Mouse (Mus musculus) brain, embryonic 14.5 days (tissue): ENCODE results near the gene Tuft1.
"Not testable (repeated sequence)": the region's sequence is repeated elsewhere in the genome, so short reads cannot be mapped to it uniquely, and the experiment has no call there.

Experiments used
- CTCF ChIP-seq: fragments of 200-500 bp; IDR thresholded peaks from 2 replicates; pipeline ENCODE4 v1.5.1; 2012; ENCODE audit warnings: inconsistent platforms, mild to moderate bottlenecking, moderate library complexity, borderline replicate concordance; ENCODE audit not compliant: insufficient read depth, insufficient read length; ENCODE audit errors: extremely low read depth
- POLR2A ChIP-seq: fragments of 200-500 bp; IDR thresholded peaks from 2 replicates; pipeline ENCODE4 v1.6.1; 2012; ENCODE audit warnings: mild to moderate bottlenecking, inconsistent platforms, borderline replicate concordance; ENCODE audit not compliant: poor library complexity, insufficient read depth, insufficient read length, severe bottlenecking; ENCODE audit errors: extremely low read depth

GRCm38 (mm10) chr3:94690162-94690561, 31.5 kb upstream of the Tuft1 start:
- TF ChIP-seq CTCF, POLR2A: not testable (repeated sequence)
